Mouse (Mus musculus) right cerebral cortex, postnatal 14 days (tissue): ENCODE data around the gene Mat2b.
A peak's percentile ranks its signal among the peaks of the same experiment; 100 is the strongest.
"Not testable (repeated sequence)": the region's sequence is repeated elsewhere in the genome, so short reads cannot be mapped to it uniquely, and the experiment has no call there.

Source experiments
- DNase-seq: peaks from one replicate; pipeline ENCODE4 v3.0.0; 2022

Mat2b gene

GRCm38 (mm10) chr11:40695103-40695502, at the start of gene Mat2b:
Gene Mat2b, minus strand, starts transcription at chr11:40695203.
- no peak for DNase-seq

GRCm38 (mm10) chr11:40744348-40744747, 49.3 kb upstream of the Mat2b start:
- DNase-seq: no peak

GRCm38 (mm10) chr11:40741605-40742262, 46.7 kb upstream of the Mat2b start:
- DNase-seq: no peak

GRCm38 (mm10) chr11:40737369-40737768, 42.4 kb upstream of the Mat2b start:
- DNase-seq: no peak

GRCm38 (mm10) chr11:40734251-40734752, 39.3 kb upstream of the Mat2b start:
- no peak for DNase-seq

GRCm38 (mm10) chr11:40733339-40734174, 38.6 kb upstream of the Mat2b start, which contains the start of the genes Hmmr and Nudcd2:
Gene Hmmr, minus strand, starts transcription at chr11:40733422.
Gene Nudcd2, plus strand, starts transcription at chr11:40733667.
- peak; percentile 93 for DNase-seq

GRCm38 (mm10) chr11:40732997-40733338, 38.0 kb upstream of the Mat2b start:
- DNase-seq: no peak

- no peak for DNase-seq
These were observed 23.3 kb upstream of the Mat2b start for GRCm38 (mm10) chr11:40718324-40718723.

- no peak for DNase-seq
These were observed 20.5 kb upstream of the Mat2b start for GRCm38 (mm10) chr11:40715524-40715923.

- peak; percentile 23 for DNase-seq
These were observed 18.9 kb upstream of the Mat2b start for GRCm38 (mm10) chr11:40713858-40714257.

GRCm38 (mm10) chr11:40709899-40710298, 14.9 kb upstream of the Mat2b start:
- DNase-seq: not testable (repeated sequence)

- peak; percentile 44 for DNase-seq
These were observed 504 bp downstream of the Mat2b start for GRCm38 (mm10) chr11:40694311-40695087.

- DNase-seq: peak; percentile 70
These were observed 1.5 kb downstream of the Mat2b start for GRCm38 (mm10) chr11:40693366-40693951.

GRCm38 (mm10) chr11:40692511-40693365, 2.3 kb downstream of the Mat2b start:
- peak; percentile 91 for DNase-seq

- DNase-seq: no peak
These were observed 2.9 kb downstream of the Mat2b start for GRCm38 (mm10) chr11:40692101-40692509.

- no peak for DNase-seq
These were observed 4.4 kb downstream of the Mat2b start for GRCm38 (mm10) chr11:40690444-40691127.

- DNase-seq: no peak
These were observed 11.7 kb downstream of the Mat2b start for GRCm38 (mm10) chr11:40683295-40683694.

- DNase-seq: no peak
These were observed 12.5 kb downstream of the Mat2b start for GRCm38 (mm10) chr11:40682456-40682855.

GRCm38 (mm10) chr11:40677169-40677568, 17.8 kb downstream of the Mat2b start:
- DNase-seq: no peak

- DNase-seq: no peak
These were observed 19.8 kb downstream of the Mat2b start for GRCm38 (mm10) chr11:40675014-40675730.
